Mouse (Mus musculus) ovary, adult 18-20 months (tissue): ENCODE results near the gene Cog2.

Experiments used
- DNase-seq: peaks from one replicate; pipeline ENCODE4 v3.0.0; 2022; ENCODE audit warnings: low spot score, mixed read lengths

Gene Cog2

DNA sequence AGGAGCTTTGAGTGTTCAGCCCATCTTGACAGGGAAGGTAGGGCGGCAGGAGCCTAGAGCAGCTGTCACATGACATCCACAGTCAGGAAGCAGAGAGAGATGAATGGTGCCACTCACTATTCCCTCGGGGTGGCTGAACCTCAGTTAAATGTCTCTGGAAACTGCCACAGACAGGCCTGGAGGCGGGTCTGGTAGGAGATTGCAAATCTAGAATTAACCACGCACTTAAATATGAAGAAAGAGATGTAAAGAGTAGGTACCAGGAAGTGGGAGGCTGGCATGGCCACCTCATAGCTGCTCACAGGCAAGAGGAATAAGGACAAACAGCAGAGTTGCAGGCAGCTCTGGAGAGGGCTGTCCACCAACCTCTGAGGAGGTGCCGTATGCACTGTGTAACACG, 3.4 kb upstream of the Cog2 start:
- DNase-seq = no peak

DNA sequence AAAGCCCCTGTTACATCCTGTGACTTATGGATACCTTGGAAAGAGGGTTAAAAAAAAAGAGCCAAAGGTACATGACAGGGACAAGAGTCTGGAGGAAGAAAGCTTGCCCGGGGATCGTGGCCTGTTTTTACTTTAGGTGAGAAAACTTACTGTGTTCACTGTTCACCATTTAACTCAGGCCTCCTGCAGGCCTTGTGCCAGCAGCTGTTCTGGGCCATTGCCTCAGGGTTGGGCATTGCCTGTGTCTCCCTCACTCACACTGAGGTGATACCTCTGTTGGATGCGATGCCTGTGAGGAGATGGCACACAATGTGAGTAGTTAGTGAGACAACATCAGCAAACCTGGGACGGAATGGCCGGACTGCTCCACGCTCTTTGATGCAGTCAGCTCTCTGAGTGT, 1.4 kb downstream of the Cog2 start:
- no peak for DNase-seq

DNA sequence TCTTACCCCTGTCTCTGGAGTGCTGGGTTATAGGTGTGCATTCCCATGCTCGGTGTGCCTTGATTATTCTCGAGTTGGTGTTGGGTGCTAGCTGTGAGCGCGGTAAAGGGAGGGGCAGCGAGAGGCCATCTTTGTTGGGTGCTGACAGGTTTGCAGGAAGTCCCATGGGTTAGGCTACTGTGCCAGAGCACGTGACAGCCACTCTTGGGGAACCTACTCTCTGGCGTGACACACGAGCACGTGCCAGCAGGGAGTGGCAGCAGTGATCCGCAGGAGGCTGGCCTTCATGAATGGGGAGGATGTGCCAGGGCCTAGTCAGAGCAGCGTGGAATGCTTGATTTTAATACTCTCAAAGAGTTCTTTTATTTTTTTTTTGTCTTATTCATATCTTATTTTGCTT, 5.7 kb downstream of the Cog2 start:
- DNase-seq = no peak

DNA sequence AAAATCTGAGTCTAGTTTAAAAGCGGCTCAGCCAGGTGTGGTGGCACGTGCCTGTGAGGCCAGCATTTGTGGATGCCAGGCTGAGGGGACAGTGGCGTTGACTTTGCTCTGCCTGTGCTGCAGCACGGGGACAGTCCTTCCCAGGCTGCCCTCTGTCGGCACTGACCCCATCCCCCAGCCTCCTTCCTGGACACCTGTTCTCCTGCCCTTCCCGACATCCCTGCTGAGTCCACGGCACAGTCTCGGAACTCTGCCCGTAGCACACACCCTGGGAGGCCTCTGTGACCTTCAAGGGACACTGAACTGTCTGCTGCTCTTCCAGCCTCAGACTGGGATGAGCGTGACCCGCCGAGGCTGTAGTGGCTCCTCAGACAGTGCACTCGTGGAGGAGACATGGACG, 9.5 kb downstream of the Cog2 start:
- no peak for DNase-seq

DNA sequence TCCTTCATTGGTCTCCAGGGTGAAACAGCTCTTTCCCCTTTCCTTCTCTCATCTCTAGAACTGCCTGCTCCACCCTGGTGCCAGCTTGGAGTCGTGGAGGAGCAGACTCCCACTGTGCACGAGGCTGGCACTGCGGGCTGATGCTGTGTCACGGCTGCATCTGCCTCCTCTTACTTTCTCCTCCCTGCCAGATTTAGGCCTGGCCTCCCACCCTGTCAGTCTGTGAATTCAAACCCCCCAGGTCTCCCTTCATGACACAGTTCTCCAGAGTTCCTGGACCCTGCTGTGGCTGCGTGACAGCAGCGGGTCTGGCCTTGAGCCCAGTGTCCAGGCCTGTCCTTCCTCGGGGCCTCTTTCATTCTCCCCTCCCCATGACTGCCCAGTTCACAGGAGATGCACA, 10.0 kb downstream of the Cog2 start:
- DNase-seq = no peak

DNA sequence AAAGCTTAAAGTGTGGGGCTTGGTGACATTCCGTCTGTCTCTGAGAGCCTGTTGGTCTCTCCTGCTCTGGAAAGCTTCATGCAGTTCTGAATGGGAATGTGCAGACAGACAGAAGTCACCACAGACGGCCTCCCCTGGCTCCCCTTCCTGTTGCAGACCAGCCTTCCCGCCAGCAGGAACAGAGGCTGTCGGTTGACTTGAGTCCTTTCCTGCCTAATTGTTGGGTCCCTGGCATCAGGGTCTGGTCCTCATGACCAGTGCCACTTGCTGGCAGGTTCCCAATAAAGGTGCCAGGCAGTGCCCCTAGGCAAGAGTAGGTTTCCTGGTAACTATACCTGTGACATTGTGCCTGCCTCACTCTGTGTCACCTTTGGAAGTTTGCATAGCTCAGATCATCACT, 10.4 kb downstream of the Cog2 start:
- DNase-seq = no peak

DNA sequence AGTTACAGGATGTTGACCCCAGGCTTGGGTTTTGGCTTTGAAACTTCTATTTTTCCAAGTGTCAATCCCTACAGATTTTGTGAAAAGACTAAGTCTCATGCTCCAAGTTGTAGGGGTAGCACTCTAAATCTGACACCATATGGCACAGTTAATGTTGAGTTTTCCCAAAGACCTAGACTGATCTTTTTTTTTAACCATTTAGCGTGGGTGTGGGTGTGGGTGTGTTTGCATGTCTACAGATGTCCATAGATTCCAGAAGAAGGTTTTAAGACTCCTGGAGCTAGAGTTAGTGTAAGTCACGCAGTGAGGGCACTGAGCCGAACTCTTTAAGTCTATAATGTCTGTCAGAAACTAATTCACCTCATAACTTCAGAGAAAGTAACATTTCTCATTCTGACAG, 12.1 kb downstream of the Cog2 start:
- no peak for DNase-seq

DNA sequence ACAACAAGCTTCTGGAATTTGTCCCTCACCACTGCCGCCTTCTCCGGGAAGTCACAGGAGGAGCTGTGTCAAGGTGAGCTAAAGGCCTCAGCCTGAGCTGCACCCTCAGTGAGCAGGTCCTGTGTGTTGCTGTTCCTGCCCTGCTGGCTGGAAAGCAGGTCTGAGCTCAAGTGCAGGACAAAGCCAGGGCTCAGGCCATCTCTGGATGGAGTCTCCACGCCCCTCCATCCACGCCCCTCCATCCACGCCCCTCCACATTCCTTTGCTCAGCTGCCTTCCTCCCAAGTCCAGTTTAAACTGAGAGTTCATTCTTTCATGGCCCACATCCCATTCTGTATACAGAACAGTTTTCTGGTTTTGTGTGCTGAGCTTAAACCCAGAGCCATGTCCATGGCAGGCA, 14.9 kb downstream of the Cog2 start:
- no peak for DNase-seq

DNA sequence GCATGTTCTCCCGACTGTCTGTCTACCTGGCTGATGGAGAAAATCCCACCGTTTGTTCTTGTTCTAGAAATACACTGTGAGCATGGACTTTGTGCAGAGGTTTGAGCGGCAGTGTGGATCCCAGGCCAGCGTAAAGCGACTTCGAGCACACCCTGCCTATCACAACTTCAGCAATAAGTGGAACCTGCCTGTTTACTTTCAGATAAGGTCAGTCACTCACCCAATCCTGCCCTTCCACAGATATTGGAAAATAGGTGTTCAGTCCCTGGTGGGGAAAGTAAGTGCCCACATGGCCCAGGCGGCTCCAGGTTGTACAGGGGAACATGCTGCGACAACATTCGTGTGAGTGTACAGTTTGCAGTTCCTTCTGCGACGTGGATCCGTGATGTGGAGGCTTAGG, 20.3 kb downstream of the Cog2 start:
- DNase-seq = no peak

DNA sequence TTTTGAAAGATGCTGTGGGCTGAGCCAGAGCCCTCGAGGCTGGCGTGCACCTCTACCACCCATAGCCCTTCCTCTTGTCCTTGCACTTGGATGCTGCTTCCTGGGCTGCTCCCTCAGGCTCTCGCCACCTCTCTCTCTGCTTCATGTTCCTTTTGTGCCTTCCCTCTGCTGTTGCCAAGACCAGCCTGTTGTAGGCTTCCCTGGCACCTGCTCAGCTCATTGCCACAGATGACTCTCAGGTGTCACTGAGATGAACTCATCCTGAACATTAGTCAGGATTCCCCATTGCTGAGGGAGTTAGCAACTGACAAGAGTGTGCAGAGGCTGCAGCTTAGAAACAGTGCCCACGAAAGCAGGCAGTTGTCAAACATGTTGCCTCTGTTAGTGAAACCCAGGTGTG, 21.4 kb downstream of the Cog2 start:
- DNase-seq = no peak

DNA sequence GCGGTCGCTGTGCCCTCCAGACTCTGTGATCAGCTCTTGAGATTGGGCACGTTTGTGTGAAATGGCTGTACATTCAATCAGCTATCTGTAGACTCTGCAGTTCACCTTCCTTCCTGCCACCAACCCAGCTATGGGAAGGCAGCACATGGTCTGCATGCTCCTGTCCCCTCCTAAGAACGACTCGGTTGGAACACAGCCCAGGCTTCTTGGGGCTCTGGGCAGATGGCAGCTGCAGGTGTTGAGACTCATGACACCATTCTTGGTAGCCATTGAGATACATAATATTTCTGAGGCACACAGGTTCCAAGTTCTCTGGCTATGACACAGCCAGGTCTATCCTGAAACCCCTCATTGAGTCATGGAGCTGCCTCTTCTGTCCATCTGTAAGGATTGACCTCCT, 22.7 kb downstream of the Cog2 start:
- no peak for DNase-seq

DNA sequence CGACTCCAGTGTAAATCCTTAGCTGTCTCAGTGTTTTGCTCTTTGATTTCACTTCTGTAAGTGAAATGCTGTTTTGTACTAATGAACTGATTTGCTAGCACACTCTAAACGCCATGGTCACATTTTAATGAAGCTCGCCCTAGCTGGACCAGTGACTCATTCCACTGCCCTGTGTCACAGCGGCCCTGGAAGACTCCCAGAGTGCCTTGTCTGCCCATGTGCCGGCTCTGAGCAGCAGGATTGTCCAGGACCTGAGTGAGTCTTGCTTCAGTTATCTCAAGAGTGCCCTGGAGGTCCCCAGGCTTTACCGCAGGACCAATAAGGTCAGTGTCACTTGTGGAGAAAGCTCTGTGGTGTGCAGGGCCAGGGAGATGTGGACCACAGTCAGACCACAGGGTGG, 25.8 kb downstream of the Cog2 start:
- DNase-seq = no peak

DNA sequence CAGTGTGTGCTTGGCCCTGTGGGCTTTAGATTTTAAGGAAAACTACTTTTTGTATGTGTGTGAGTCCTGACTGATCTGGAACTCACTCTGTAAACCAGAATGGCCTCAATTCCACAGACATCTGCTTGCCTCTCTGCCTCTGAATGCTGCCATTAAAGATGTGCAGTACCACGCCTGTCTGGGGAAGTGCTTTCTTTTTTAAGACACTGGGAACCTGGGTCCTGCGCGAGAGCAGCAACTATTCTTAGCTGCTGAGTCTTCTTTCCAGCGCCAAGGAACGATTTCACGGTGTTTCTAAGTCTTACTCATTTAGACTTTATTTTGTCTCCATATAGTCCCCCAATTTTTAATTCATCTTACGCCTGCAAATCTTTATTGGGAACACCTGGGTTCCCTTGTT, 26.2 kb downstream of the Cog2 start:
- DNase-seq = no peak

DNA sequence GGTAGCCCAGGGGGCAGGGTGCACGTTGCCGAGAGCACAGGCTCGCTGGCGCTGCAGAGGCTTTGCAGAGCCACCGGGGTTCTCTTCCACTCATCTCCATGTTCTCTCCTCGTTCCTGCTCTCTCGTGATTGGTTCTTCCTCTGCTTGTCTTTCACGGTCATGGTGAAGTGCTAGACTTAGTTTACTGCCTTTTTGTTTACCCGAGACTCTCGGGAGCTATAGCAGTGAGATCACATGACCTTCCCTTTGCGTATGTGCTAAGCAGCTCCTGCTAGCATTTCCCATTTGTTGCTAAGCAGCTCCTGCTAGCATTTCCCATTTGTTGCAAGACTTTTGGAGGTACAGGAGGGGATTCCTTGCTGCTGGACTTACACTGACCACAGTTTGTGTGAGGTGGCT, 26.7 kb downstream of the Cog2 start:
- no peak for DNase-seq

DNA sequence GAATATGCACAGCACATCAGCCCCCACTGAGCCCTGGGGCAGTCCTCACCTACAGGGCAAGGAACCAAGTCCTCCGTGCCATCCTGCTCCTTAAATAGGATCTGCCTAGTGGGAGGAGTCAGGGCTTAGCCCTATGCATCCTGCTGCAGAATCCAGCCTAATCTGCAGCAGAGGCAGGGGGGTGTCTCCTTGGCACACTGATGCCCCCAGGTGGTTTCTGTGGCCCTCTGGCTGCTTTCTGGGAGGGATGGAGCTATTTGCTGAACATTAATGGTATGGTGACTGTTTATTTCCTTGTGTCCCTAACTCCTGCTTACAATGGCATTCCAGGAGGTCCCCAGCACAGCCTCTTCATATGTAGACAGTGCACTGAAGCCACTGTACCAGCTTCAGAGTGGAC, 27.6 kb downstream of the Cog2 start:
- no peak for DNase-seq

DNA sequence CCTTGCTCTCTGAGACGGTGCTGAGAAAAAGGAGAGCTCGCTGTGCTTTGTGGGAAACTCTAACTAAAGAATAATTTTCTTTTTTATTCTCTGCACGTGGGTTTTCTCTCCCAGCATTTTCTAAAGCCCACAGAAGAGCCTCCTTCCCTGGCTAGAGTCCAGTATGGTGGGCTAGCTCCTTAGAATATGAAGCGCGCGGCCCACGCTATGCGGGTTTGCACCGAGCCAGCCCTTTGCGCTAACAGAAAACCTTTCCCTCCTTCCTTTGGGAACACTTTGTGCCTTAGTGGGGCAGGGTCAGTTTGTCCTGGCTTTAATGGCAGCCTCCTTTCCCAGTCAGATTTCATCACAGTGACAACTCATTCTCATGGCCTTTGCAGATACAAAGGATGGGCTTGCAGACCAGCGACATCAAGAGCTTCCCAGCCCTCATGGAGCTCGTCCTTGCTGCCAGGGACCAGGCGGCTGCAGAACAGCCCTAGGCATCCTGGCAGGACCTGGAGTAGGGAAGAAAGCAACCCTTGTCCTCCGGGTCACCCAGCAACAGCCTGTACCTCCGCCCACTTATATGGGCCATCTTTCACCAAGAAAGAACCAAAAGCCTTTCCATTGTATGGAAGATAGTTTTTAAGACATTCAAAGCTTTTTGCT, 30.6 kb downstream of the Cog2 start:
- no peak for DNase-seq

DNA sequence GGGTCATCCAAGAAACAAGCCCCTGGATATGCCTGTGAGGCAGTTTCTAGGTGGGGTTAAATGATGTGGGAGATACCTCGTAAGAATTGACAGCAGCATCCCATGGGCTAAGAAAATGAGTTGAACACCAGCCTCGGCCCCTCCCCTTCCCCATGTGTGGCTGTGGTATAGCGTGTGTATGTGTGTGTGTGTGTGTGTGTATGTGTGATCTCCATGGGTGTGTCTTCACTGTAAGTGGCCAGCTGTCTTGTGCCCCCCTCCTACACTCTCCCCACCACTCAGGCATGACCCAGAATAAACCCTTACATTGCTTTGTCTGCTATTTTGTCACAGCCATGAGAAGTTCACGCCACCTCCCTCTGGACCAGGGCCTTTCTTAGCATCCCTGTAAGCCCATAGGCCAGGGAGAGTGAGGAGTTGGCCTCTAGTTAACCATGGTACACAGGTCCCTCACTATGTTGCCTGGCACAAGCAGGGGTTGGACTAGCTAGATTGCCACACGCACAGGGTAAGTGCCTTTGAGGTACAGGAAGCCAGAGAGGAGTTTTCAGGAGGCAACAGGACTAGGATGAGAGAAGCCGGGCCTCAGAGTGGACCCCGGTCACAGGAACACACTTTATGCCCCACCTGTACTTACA, 34.7 kb downstream of the Cog2 start:
- DNase-seq = no peak

DNA sequence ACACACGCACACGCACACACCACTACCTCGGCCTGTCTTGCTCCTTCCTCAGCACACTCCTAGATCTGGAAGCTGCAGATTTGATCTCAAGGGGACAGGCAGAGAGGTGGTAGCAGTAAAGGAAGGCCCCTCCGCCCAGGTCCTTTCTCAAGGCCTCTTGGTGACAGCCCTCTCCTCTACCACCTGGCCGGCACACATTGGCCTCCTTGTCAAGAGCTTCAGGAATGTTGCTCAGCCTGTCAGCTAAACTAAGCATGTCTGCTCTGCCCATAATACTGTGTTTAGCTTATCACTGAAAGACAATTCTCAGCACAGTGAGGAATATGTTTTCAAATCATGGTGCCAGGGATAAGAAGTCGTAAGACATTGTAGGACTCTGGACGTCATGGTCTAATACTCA, 35.6 kb downstream of the Cog2 start:
- no peak for DNase-seq

DNA sequence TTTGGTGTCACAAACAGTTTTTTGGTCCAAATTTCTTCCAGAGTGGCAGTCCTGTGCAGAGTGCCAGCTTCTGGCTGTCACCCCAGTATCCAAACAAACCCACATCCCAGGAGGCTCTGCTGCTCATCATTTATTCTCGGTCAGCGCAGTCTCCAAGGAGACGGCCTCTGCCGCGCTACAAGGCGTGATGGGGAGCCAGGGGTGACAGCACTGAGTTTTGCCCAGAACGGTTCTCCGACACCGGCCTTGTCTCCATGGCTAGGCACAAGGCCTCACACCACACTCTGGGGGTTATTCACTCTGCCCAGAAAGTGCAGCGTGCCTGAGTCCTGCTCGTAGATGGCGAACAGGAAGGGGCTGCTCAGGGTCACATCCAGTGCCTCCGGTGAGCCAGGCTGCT, 36.1 kb downstream of the Cog2 start:
- no peak for DNase-seq

DNA sequence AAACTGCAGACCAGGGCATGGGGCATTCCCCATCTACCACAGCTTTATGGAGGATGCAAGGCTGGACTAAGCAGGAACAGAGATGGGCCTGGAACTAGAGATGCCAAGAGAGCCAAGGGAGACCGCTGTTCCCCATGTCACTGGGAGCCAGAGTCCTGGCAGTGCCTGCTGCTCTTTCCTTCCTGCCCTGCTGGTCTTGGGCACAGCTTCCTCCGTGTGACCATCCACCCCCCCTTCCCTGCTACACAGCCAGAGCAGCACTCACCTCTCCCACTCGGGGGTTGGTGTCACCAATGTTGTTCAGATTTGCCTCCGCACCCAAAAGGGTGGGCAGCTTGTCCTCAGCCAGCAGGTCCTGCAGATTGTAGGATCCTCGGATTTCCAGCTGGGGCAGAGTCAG, 36.9 kb downstream of the Cog2 start:
- no peak for DNase-seq

DNA sequence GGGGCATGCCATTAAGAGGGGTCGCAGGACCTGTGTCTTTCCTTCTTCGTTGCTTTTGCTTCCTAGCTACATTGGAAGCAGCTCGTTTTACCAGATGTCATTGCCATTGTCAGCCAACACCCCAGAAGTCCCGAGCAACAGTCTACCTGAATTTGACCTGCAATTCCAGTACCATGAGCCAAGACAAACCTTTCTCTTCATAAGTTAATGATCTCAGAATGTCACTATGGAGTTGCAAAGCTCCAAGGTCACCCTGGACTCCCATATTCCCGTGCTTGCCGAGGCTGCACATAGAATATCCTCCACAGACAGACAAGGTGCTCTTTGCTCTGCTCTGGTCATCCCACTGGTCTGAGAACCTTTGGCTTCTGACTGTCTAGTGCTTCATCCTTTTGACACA, 46.6 kb downstream of the Cog2 start:
- DNase-seq = no peak

DNA sequence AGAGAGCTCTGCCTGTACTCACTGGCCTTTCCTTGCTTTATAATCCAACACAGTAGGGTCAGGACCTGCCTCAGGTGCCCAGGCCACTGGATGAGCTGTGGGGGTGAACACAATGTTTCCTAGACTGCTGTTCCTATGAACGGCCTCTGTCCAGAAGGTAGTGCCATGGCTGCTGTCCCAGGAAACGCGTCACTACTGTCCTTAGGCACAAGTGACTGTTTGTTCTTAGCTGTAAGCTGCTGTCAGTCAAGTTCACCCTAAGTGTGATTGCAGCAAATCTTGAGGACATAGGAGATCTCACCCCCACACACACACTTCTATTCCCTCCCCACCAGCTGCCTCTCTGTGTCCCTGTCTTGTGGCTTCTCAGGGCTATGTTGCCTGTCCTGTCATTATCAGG, 47.0 kb downstream of the Cog2 start:
- DNase-seq = no peak

DNA sequence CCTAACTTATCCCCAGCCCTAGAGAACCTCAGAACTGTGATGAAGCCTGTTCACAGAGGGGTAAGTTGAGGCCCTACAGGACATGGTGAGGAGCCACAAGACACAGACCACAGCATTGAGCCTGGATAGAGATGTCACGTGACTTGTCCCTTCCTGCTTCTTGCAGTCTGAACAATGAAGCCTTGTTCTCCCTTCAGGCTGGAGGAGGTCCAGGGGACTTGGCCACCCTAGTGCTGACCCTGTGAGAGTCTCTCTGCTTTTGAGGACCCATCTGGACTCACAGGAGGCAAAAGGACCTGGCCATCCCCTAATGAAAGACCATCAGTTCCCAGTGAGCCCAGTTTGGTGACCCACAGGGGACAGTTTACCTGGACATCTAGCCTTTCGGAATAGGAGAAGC, 48.5 kb downstream of the Cog2 start:
- DNase-seq = no peak

DNA sequence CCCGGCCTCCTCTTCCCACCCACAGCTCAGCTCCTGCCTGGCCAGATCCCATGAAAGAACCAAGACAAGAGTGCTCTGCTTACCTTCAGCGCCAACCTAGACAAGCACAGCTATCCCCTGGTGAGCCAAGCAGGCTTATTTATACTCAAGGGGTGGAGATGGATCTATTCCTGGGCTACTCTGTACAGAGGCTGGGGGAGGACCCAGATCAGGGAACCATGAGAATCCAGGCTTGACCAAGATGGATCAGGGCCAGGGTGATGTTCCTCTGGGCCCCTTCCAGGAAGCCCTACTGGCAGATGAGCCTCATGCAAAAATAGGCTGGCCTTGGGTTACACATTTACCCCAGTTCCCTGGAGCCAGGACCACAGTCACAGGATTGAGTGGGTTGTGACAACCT, 49.0 kb downstream of the Cog2 start, which contains the start of gene Agt:
TSS of gene Agt (minus strand) at position 114 of the 400 bp plus-strand sequence.
- peak; percentile 78 for DNase-seq
